19 mouse cellular contexts compared by ENCODE assay signal in genomic region chr1:134526752-134527151, GRCm38 (mm10). TPM values are rescaled to one million over a fixed set of nuclear protein-coding genes. Genes with fewer than 3 reads are reported as not detected.
DNase-seq lines count a peak whose midpoint lies in the region; ATAC-seq lines count a peak whose summit lies in the region.
"Had no signal": no experiment of that assay in that cellular context is flagged by ENCODE, and none has a peak within 500 bp of the region (broad histone marks: within the 10 kb centered on the region; RNA-seq: fewer than 3 reads in every experiment).

No protein-coding gene starts in this region.

- no peaks in the 10 kb centered on the region for H3K9me3 ChIP-seq in liver, embryonic 16.5 days (replicated peaks; ENCODE audit: control insufficient read depth, low read length)
- H3K9me3 ChIP-seq: forebrain, embryonic 10.5 days; heart, embryonic 10.5 days; hindbrain, embryonic 12.5 days; midbrain, embryonic 10.5 days had no signal

- H3K27ac ChIP-seq in liver, embryonic 16.5 days (ENCODE audit: low read length), result peak overlapping the region; percentile 92
- H3K27ac ChIP-seq: forebrain, embryonic 10.5 days; heart, embryonic 10.5 days; hindbrain, embryonic 12.5 days; kidney, postnatal 0 days; midbrain, embryonic 10.5 days had no signal

- ATAC-seq in hematopoietic stem cell, adult 5-6 weeks (replicated peaks in 1 of 2; ENCODE audit: insufficient read depth in 1 of 2, low FRiP score in 2 of 2, low TSS enrichment in 1 of 2, low read depth in 1 of 2, poor library complexity in 2 of 2, severe bottlenecking in 2 of 2), result peak; percentile 12 to 53; a peak in 1 of 4 replicates
- ATAC-seq in liver, embryonic 16.5 days (ENCODE audit: low read depth), result peak; percentile 99

- peak overlapping the region; percentile 65 for H3K9ac ChIP-seq in liver, embryonic 16.5 days (ENCODE audit: low read depth, low read length)
- H3K9ac ChIP-seq: hindbrain, embryonic 12.5 days had no signal

- peak overlapping the region; percentile 69 for H3K4me2 ChIP-seq in liver, embryonic 16.5 days (ENCODE audit: low read depth, low read length)
- H3K4me2 ChIP-seq: hindbrain, embryonic 12.5 days had no signal

- peak; percentile 29 for DNase-seq in thymus, postnatal 0 days (ENCODE audit: low spot score)
- DNase-seq in thymus, postnatal 14 days, result no peak
- DNase-seq in urinary bladder, postnatal 36 days (ENCODE audit: low spot score in 2 of 2), result peak; percentile 52 to 64
- DNase-seq in left cerebral cortex, adult 9 months (ENCODE audit: low spot score in 2 of 2), result no peak
- no peak for DNase-seq in cerebellum, postnatal 25 days
- no peak for DNase-seq in lung, postnatal 14 days
- DNase-seq: adrenal gland, adult 2 months; B cell, adult 2 months; cerebellum, adult 11-12 months; lung, adult 2 months had no signal

- H3K4me1 ChIP-seq in liver, embryonic 16.5 days (ENCODE audit: control insufficient read depth, low read depth, low read length), result peaks cover 19% of the 10 kb centered on the region
- H3K4me1 ChIP-seq: forebrain, embryonic 10.5 days; hindbrain, embryonic 12.5 days; midbrain, embryonic 10.5 days had no signal

- WGBS in liver, embryonic 16.5 days (ENCODE audit: insufficient replicate concordance), result 18% methylated on average over 6 of the region's 6 CpGs

- peak overlapping the region; percentile 37 for H3K4me3 ChIP-seq in liver, embryonic 16.5 days (ENCODE audit: low read depth, low read length)
- H3K4me3 ChIP-seq: forebrain, embryonic 10.5 days; heart, embryonic 10.5 days; hindbrain, embryonic 12.5 days; midbrain, embryonic 10.5 days; myocyte had no signal

- no peaks in the 10 kb centered on the region for H3K36me3 ChIP-seq in liver, embryonic 16.5 days (ENCODE audit: control insufficient read depth, insufficient read depth)
- H3K36me3 ChIP-seq: forebrain, embryonic 10.5 days; heart, embryonic 10.5 days; hindbrain, embryonic 12.5 days; midbrain, embryonic 10.5 days had no signal

- no peaks in the 10 kb centered on the region for H3K27me3 ChIP-seq in liver, embryonic 16.5 days (ENCODE audit: control insufficient read depth, insufficient read depth, low read depth, low read length)
- H3K27me3 ChIP-seq: hindbrain, embryonic 12.5 days had no signal

RNA-seq across cellular contexts. Expression of gene Mgat4e, which starts 22.7 kb away (rescaled TPM):
- polyA plus RNA-seq in thymus, postnatal 0 days (2015; fragmentation: Nextera tagmentation; extraction: Ambion mirVana), result not detected in 2 replicates
- total RNA-seq in hematopoietic stem cell, adult 5-6 weeks (2017), result 0.60 TPM in 1 of 2 replicates, not detected in the other
- polyA plus RNA-seq in liver, embryonic 16.5 days (2015; fragmentation: Nextera tagmentation; extraction: Ambion mirVana), result not detected in 2 replicates
- total RNA-seq: adrenal gland, adult 2 months; left cerebral cortex, postnatal 14 days had no signal
- polyA plus RNA-seq: adrenal gland, adult 2 months; forebrain, embryonic 10.5 days; heart, embryonic 10.5 days; hindbrain, embryonic 12.5 days; kidney, postnatal 0 days; lung, adult 2 months; midbrain, embryonic 10.5 days; myocyte had no signal

RNA-seq across cellular contexts. Expression of gene Rabif, which starts 32.3 kb away (rescaled TPM):
- 46.2 and 46.4 TPM in 2 replicates for polyA plus RNA-seq in thymus, postnatal 0 days (2015; fragmentation: Nextera tagmentation; extraction: Ambion mirVana)
- total RNA-seq in hematopoietic stem cell, adult 5-6 weeks (2017), result 20.3 and 22.4 TPM in 2 replicates
- 15.0 and 15.8 TPM in 2 replicates for polyA plus RNA-seq in liver, embryonic 16.5 days (2015; fragmentation: Nextera tagmentation; extraction: Ambion mirVana)

RNA-seq across cellular contexts. Expression of gene Kdm5b, which starts 33.2 kb away (rescaled TPM):
- polyA plus RNA-seq in thymus, postnatal 0 days (2015; fragmentation: Nextera tagmentation; extraction: Ambion mirVana), result 43.7 and 53.6 TPM in 2 replicates
- 38.2 and 57.5 TPM in 2 replicates for total RNA-seq in hematopoietic stem cell, adult 5-6 weeks (2017)
- polyA plus RNA-seq in liver, embryonic 16.5 days (2015; fragmentation: Nextera tagmentation; extraction: Ambion mirVana), result 5.5 and 5.6 TPM in 2 replicates

Comparison
In these comparisons a context has a peak if more than half of its experiments do, and no peak if none do; other contexts are left out.
1. DNase-seq: peak in thymus, postnatal 0 days (single experiment) and urinary bladder, postnatal 36 days (2 of 2); none in thymus, postnatal 14 days (single experiment), left cerebral cortex, adult 9 months (0 of 2), cerebellum, postnatal 25 days (0 of 2) and lung, postnatal 14 days (single experiment).